Mouse (Mus musculus) heart, postnatal 0 days (tissue): ENCODE results near the gene Eif3b.

ENCODE experiments used
- CTCF ChIP-seq: IDR thresholded peaks from 2 replicates; pipeline ENCODE4 v1.5.1; 2016; ENCODE audit warnings: antibody characterized with exemption, control low read depth, low read depth
- EP300 ChIP-seq: IDR thresholded peaks from 2 replicates; pipeline ENCODE4 v1.6.1; 2016; ENCODE audit warnings: antibody characterized with exemption, low read depth

DNA sequence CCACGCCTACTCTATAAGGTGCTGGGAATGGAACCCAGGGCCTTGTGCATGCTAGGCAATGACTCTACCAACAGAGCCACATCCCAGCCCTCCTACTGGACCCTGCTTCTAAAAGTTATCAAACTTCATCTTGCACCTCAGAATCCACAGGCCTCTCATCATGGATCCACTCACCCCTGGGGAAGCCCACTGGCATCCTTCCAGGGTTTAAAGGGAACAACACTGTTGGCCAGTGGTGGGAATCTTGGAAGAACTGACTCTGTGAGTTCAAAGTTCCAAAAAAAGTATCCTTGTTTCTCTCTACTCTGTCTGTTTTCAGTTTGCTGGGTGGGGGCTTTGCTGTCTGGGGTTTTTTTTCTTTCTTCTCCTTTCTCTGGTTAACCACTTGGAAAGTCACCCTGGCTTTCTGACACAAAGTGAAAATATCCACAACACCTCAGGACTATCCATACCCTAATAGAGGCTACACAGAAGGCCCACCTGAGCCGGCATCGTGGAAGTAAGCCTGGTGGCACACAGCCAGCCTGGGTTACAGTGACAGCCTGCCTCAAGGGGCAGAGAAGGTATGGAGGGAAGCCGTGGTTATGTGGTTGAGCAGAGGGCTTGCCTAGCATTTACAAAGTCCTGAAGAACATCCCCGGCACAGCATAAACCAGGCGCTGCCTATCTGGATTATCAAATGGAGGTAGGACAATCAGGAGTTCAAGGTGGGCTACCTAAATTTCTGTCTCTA lies 40.8 kb upstream of the Eif3b start:
- TF ChIP-seq CTCF = no peak
- TF ChIP-seq EP300 = no peak
